Mouse (Mus musculus) forebrain, embryonic 15.5 days (tissue): ENCODE results near the gene Ttc34. TPM values are rescaled to one million over a fixed set of nuclear protein-coding genes. Genes with fewer than 3 reads are reported as not detected.

Source experiments
- ATAC-seq: fragments of 200-750 bp; cut with Nextera tagmentation; replicated peaks from 2 replicates; pipeline ENCODE4 v1.8.0; 2017; ENCODE audit warnings: mild to moderate bottlenecking, moderate TSS enrichment, moderate library complexity
- H3K27ac ChIP-seq: fragments of 300-500 bp; sonication (generic); replicated peaks from 2 replicates; pipeline ENCODE4 v1.5.1; 2015; ENCODE audit warnings: mild to moderate bottlenecking, inconsistent platforms
- H3K27me3 ChIP-seq: fragments of 300-500 bp; sonication (generic); 2 replicates; pipeline ENCODE4 v1.6.1; 2015; ENCODE audit warnings: inconsistent platforms
- H3K36me3 ChIP-seq: fragments of 300-500 bp; sonication (generic); 2 replicates; pipeline ENCODE4 v1.6.1; 2015; ENCODE audit warnings: mild to moderate bottlenecking, inconsistent platforms
- H3K4me1 ChIP-seq: fragments of 300-500 bp; sonication (generic); 2 replicates; pipeline ENCODE4 v1.6.1; 2015; ENCODE audit warnings: inconsistent platforms
- H3K4me2 ChIP-seq: fragments of 300-500 bp; sonication (generic); replicated peaks from 2 replicates; pipeline ENCODE4 v1.6.1; 2015; ENCODE audit warnings: mild to moderate bottlenecking, inconsistent platforms
- H3K4me3 ChIP-seq: fragments of 300-500 bp; sonication (generic); 2 replicates; pipeline ENCODE4 v1.5.1; 2015; ENCODE audit warnings: mild to moderate bottlenecking, inconsistent platforms
- H3K9ac ChIP-seq: fragments of 300-500 bp; sonication (generic); replicated peaks from 2 replicates; pipeline ENCODE4 v1.6.1; 2015; ENCODE audit warnings: mild to moderate bottlenecking, inconsistent platforms
- H3K9me3 ChIP-seq: fragments of 300-500 bp; sonication (generic); 2 replicates; pipeline ENCODE4 v1.6.1; 2016; ENCODE audit warnings: inconsistent platforms
- WGBS: fragments of 180-500 bp; shearing (Covaris S2); methylation state at CpG from one replicate; pipeline ENCODE4 v1.1.7; 2015; ENCODE audit warnings: mixed read lengths; 5-methylcytosine and 5-hydroxymethylcytosine counted together
- polyA plus RNA-seq: library from polyadenylated mRNA; unstranded; fragments of >200 nt; fragmentation: Nextera tagmentation; extraction: Ambion mirVana; gene quantifications from 2 replicates; pipeline ENCODE4 v1.2.1, GENCODE M21; 2015

Ttc34 gene
- polyA plus RNA-seq, 1 experiment from 2014 or later: 1.3 TPM

- no peak for ATAC-seq
- Histone ChIP-seq H3K4me1 (peaks cover 8% of the 10 kb centered on the region), H3K27me3 (peaks cover 42% of the 10 kb centered on the region), H3K36me3 (no peaks in the 10 kb centered on the region), H3K9me3 (no peaks in the 10 kb centered on the region), H3K4me2 (no peak overlapping the region), H3K4me3 (no peak overlapping the region), H3K27ac (no peak overlapping the region), H3K9ac (no peak overlapping the region)
- WGBS: 50% methylated on average over 7 of the region's 7 CpGs
Measured at GRCm38 (mm10) chr4:154836183-154836915, 910 bp upstream of the Ttc34 start.

DNA sequence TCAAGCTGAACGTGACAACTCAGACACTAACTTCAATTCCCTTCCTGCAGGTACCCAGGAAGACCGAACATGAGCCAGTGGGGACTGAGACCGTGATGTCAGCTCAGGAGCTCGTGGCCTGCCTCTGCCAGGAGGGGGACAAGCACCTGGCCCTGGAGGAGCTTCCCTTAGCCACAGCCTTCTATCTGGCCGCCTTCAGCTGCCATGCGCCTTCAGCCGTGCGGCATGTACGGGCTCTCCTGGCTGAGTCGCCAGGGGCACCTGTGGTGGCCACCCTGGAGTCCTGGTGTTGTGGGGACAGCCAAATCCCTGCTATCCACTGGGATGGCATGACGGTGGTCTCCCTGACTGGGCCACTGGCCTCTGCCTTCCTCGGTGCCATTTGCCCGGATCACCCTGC lies 1.5 kb downstream of the Ttc34 start:
- Histone ChIP-seq H3K4me2 (no peak overlapping the region), H3K9ac (no peak overlapping the region), H3K36me3 (no peaks in the 10 kb centered on the region), H3K9me3 (no peaks in the 10 kb centered on the region), H3K4me3 (no peak overlapping the region), H3K27me3 (peaks cover 40% of the 10 kb centered on the region), H3K4me1 (no peaks in the 10 kb centered on the region), H3K27ac (no peak overlapping the region)
- ATAC-seq: no peak
- WGBS: 90% methylated on average over 13 of the region's 13 CpGs

GRCm38 (mm10) chr4:154839406-154839805 lies 2.1 kb downstream of the Ttc34 start:
- 43% methylated on average over 11 of the region's 11 CpGs for WGBS
- no peak overlapping the region for H3K4me3 ChIP-seq
- H3K27me3 ChIP-seq: peaks cover 39% of the 10 kb centered on the region
- H3K9me3 ChIP-seq: no peaks in the 10 kb centered on the region
- H3K36me3 ChIP-seq: no peaks in the 10 kb centered on the region
- ATAC-seq: no peak
- H3K27ac ChIP-seq: no peak overlapping the region
- H3K4me2 ChIP-seq: no peak overlapping the region
- no peaks in the 10 kb centered on the region for H3K4me1 ChIP-seq
- H3K9ac ChIP-seq: no peak overlapping the region

GRCm38 (mm10) chr4:154852696-154853095 lies 15.4 kb downstream of the Ttc34 start:
- H3K36me3 ChIP-seq: no peaks in the 10 kb centered on the region
- 90% methylated on average over 1 of the region's 1 CpGs for WGBS

DNA sequence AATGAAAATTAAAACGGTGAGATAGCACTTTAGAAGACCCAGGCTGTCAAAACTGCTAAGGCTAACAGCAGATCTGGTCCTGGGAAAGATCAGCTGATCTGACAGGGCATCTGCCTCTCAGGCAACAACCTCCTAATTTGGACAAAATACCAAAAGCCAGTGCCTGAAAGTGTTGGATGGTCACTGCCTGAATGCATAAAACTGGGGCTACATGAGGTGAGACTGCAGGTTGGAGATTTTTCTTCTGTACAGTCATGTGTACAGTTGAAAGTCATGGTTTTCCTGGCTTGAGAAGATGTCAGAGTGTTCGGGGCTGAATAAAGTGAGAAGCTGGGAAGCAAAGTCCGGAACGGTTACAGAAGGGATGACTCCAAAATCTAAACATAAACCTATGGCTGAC lies 16.6 kb downstream of the Ttc34 start:
- H3K27me3 ChIP-seq: peaks cover 19% of the 10 kb centered on the region
- no peak for ATAC-seq
- H3K36me3 ChIP-seq: no peaks in the 10 kb centered on the region
- no peak overlapping the region for H3K4me3 ChIP-seq
- WGBS: 70% methylated on average over 4 of the region's 4 CpGs
- H3K9ac ChIP-seq: no peak overlapping the region
- peaks cover 16% of the 10 kb centered on the region for H3K4me1 ChIP-seq
- H3K9me3 ChIP-seq: no peaks in the 10 kb centered on the region
- H3K27ac ChIP-seq: no peak overlapping the region
- H3K4me2 ChIP-seq: no peak overlapping the region

More at GRCm38 (mm10) chr4:154852696-154853095, 15.4 kb downstream of the Ttc34 start:
- Histone ChIP-seq H3K4me1 (peaks cover 16% of the 10 kb centered on the region), H3K4me3 (no peak overlapping the region), H3K4me2 (no peak overlapping the region), H3K27me3 (peaks cover 19% of the 10 kb centered on the region), H3K9me3 (no peaks in the 10 kb centered on the region), H3K9ac (no peak overlapping the region), H3K27ac (no peak overlapping the region)
- ATAC-seq: no peak

- Histone ChIP-seq H3K36me3 (no peaks in the 10 kb centered on the region), H3K27ac (no peak overlapping the region), H3K4me3 (no peak overlapping the region), H3K4me1 (peaks cover 16% of the 10 kb centered on the region), H3K4me2 (peak overlapping the region; percentile 74), H3K9ac (no peak overlapping the region), H3K27me3 (peaks cover 19% of the 10 kb centered on the region), H3K9me3 (no peaks in the 10 kb centered on the region)
- no peak for ATAC-seq
- WGBS: 55% methylated on average over 12 of the region's 12 CpGs
Measured at GRCm38 (mm10) chr4:154854676-154855345, 17.6 kb downstream of the Ttc34 start.

GRCm38 (mm10) chr4:154855721-154856479 lies 18.6 kb downstream of the Ttc34 start:
- WGBS: under 1% methylated on average over 104 of the region's 110 CpGs
- H3K4me1 ChIP-seq: peaks cover 16% of the 10 kb centered on the region
- H3K4me2 ChIP-seq: peak overlapping the region; percentile 74
- ATAC-seq: peak; percentile 95
- peak overlapping the region; percentile 52 for H3K4me3 ChIP-seq
- H3K9me3 ChIP-seq: no peaks in the 10 kb centered on the region
- peaks cover 19% of the 10 kb centered on the region for H3K27me3 ChIP-seq
- peak overlapping the region; percentile 88 for H3K27ac ChIP-seq
- peak overlapping the region; percentile 54 for H3K9ac ChIP-seq
- H3K36me3 ChIP-seq: no peaks in the 10 kb centered on the region

DNA sequence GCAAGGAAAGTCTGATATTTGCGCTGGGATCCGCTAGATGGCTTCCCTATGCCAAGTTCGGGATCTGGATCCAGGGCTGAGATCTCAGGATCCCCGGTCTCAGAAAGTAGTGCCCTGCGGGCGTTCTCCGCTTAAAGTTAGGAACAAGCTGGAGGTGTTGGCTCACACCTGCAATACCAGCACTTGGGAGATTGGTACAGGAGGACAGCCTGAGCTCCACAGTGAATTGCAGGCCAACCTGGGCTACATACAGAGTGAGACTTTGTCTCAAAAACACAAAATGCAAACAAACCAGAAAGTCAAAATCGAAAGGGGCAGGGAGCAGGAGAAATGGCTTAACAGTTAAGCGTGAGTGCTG lies 19.2 kb downstream of the Ttc34 start:
- Histone ChIP-seq H3K9ac (peak overlapping the region; percentile 54), H3K4me3 (peak overlapping the region; percentile 52), H3K4me2 (peak overlapping the region; percentile 74), H3K36me3 (no peaks in the 10 kb centered on the region), H3K27ac (peak overlapping the region; percentile 88), H3K4me1 (peaks cover 16% of the 10 kb centered on the region), H3K9me3 (no peaks in the 10 kb centered on the region), H3K27me3 (peaks cover 19% of the 10 kb centered on the region)
- ATAC-seq: no peak; the same call in 1 of the 2 replicates
- 18% methylated on average over 9 of the region's 9 CpGs for WGBS

- Histone ChIP-seq H3K27ac (no peak overlapping the region), H3K4me2 (no peak overlapping the region; the same call in 1 of the 2 replicates), H3K4me3 (no peak overlapping the region), H3K9ac (no peak overlapping the region), H3K4me1 (peaks cover 16% of the 10 kb centered on the region), H3K27me3 (peaks cover 19% of the 10 kb centered on the region), H3K36me3 (no peaks in the 10 kb centered on the region), H3K9me3 (no peaks in the 10 kb centered on the region)
- 92% methylated on average over 7 of the region's 7 CpGs for WGBS
- ATAC-seq: 0 out of 2 replicates have a peak, but pooled peaks have one; percentile 3
Measured at GRCm38 (mm10) chr4:154856882-154857281, 19.6 kb downstream of the Ttc34 start.

GRCm38 (mm10) chr4:154857366-154858240 lies 20.3 kb downstream of the Ttc34 start:
- peaks cover 16% of the 10 kb centered on the region for H3K4me1 ChIP-seq
- ATAC-seq: no peak
- no peak overlapping the region for H3K4me2 ChIP-seq
- peaks cover 19% of the 10 kb centered on the region for H3K27me3 ChIP-seq
- no peaks in the 10 kb centered on the region for H3K9me3 ChIP-seq
- H3K27ac ChIP-seq: no peak overlapping the region
- no peaks in the 10 kb centered on the region for H3K36me3 ChIP-seq
- H3K4me3 ChIP-seq: no peak overlapping the region
- WGBS: 82% methylated on average over 10 of the region's 10 CpGs
- no peak overlapping the region for H3K9ac ChIP-seq

DNA sequence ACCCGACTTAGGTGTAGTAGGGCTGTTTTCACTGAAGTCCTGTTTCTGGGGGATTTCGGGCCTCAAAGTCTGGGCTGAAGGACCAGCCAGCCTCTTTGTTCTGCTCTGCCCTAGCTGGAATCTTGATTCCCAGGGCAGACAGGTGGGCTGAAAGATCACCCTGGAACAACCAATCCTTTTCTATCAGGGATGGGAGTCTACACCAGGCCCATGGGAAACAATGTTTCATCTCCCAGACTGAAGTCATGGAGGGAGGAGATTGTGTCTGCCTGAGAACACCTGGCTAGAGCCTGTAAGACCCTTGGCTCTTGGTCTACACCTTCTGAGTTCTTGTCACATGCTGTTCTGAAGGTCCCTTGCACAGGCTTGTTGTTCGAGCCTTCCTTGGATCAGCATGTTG lies 21.3 kb downstream of the Ttc34 start:
- H3K4me1 ChIP-seq: peaks cover 16% of the 10 kb centered on the region
- H3K9ac ChIP-seq: no peak overlapping the region
- ATAC-seq: no peak
- H3K9me3 ChIP-seq: no peaks in the 10 kb centered on the region
- no peak overlapping the region for H3K4me2 ChIP-seq
- H3K27me3 ChIP-seq: peaks cover 19% of the 10 kb centered on the region
- no peak overlapping the region for H3K27ac ChIP-seq
- no peak overlapping the region for H3K4me3 ChIP-seq
- no peaks in the 10 kb centered on the region for H3K36me3 ChIP-seq
- WGBS: 66% methylated on average over 3 of the region's 3 CpGs
